In genomic region chr1:134605670-134606069, GRCm38 (mm10) we compare ENCODE assay signal across 31 mouse cellular contexts. TPM values are rescaled to one million over a fixed set of nuclear protein-coding genes. Genes with fewer than 3 reads are reported as not detected.
"Had no signal": no experiment of that assay in that cellular context is flagged by ENCODE, and none has a peak within 500 bp of the region (broad histone marks: within the 10 kb centered on the region; RNA-seq: fewer than 3 reads in every experiment).

No protein-coding gene starts in this region.

- H3K27me3 ChIP-seq: intestine, embryonic 15.5 days; kidney, embryonic 15.5 days; liver, embryonic 13.5 days; lung, embryonic 15.5 days had no signal

- H3K9ac ChIP-seq: intestine, embryonic 15.5 days; kidney, embryonic 15.5 days; liver, embryonic 13.5 days; lung, embryonic 15.5 days had no signal

- H3K4me1 ChIP-seq: kidney, embryonic 15.5 days; liver, embryonic 13.5 days; lung, embryonic 15.5 days had no signal

- H3K4me3 ChIP-seq: intestine, embryonic 15.5 days; kidney, embryonic 15.5 days; left cerebral cortex, adult 2 months; liver, embryonic 13.5 days; lung, embryonic 15.5 days had no signal

- DNase-seq: kidney, adult 11 months; kidney, adult 8-10 months; kidney, postnatal 10 days; kidney, postnatal 36 days; layer of hippocampus, postnatal 36 days; liver, embryonic 13.5 days; lung, postnatal 4 days; midbrain, embryonic 14.5 days; right cerebral cortex, adult 18-20 months; right cerebral cortex, postnatal 25 days; spleen, adult 18-20 months; thymus, adult 2 months; thymus, postnatal 14 days; thymus, postnatal 4 days had no signal

- H3K9me3 ChIP-seq: intestine, embryonic 15.5 days; kidney, embryonic 15.5 days; liver, embryonic 13.5 days; lung, embryonic 15.5 days had no signal

- H3K4me2 ChIP-seq: intestine, embryonic 15.5 days; kidney, embryonic 15.5 days; liver, embryonic 13.5 days; lung, embryonic 15.5 days; midbrain, embryonic 11.5 days had no signal

- H3K27ac ChIP-seq: intestine, embryonic 15.5 days; kidney, embryonic 15.5 days; left cerebral cortex, adult 2 months; liver, embryonic 13.5 days; lung, embryonic 15.5 days had no signal

- ATAC-seq: intestine, embryonic 15.5 days had no signal

RNA-seq across cellular contexts. Expression of gene Syt2, which starts 40.8 kb away (rescaled TPM):
- total RNA-seq: liver, adult 2 months had no signal
- polyA plus RNA-seq: liver, adult 2 months had no signal

RNA-seq across cellular contexts. Expression of gene Mgat4e, which starts 56.2 kb away (rescaled TPM):
- total RNA-seq: layer of hippocampus, adult 8-10 months; layer of hippocampus, postnatal 10 days; layer of hippocampus, postnatal 36 days; left cerebral cortex, adult 2 months; left cerebral cortex, postnatal 36 days; liver, adult 2 months; megakaryocyte progenitor cell, adult 5-6 weeks; megakaryocyte-erythroid progenitor cell, adult 5-6 weeks; midbrain, postnatal 0 days had no signal
- polyA plus RNA-seq: intestine, embryonic 15.5 days; kidney, embryonic 15.5 days; limb, embryonic 11.5 days; liver, adult 2 months; liver, embryonic 13.5 days; liver, embryonic 16.5 days; lung, embryonic 15.5 days; midbrain, embryonic 11.5 days; midbrain, embryonic 14.5 days; midbrain, postnatal 0 days; neural tube, embryonic 11.5 days; neural tube, embryonic 14.5 days; stomach, embryonic 16.5 days; thymus, adult 2 months had no signal
